Mouse (Mus musculus): ENCODE data around the gene Wnt2. TPM values are rescaled to one million over a fixed set of nuclear protein-coding genes. Genes with fewer than 3 reads are reported as not detected.

Wnt2 gene
- polyA plus RNA-seq, 1 experiment from 2014 or later = 4.6 TPM

Other genes with a start within 250 kb of the Wnt2 start
- gene Asz1, start 78.5 kb upstream of the Wnt2 start, polyA plus RNA-seq (2015; fragmentation: Nextera tagmentation; extraction: Ambion mirVana) = not detected in 2 replicates
- gene Cftr, start 140.1 kb upstream of the Wnt2 start, polyA plus RNA-seq (2015; fragmentation: Nextera tagmentation; extraction: Ambion mirVana) = 0.42 and 0.45 TPM in 2 replicates